Mouse (Mus musculus) cerebellum, postnatal 36 days (tissue): ENCODE measurements around the gene Hmga2.
A peak's percentile ranks its signal among the peaks of the same experiment; 100 is the strongest.
"Not testable (repeated sequence)": the region's sequence is repeated elsewhere in the genome, so short reads cannot be mapped to it uniquely, and the experiment has no call there.

Source experiments
- DNase-seq, 2 experiments: peaks; one replicate each; pipeline ENCODE4 v3.0.0; 2021 to 2022; ENCODE audit warnings: mixed read lengths in 2 of 2

The Hmga2 gene

GRCm38 (mm10) chr10:120390912-120391835 lies 85.1 kb downstream of the Hmga2 start:
- no peak for DNase-seq

GRCm38 (mm10) chr10:120389707-120390106 lies 86.6 kb downstream of the Hmga2 start:
- DNase-seq = no peak

GRCm38 (mm10) chr10:120388966-120389365 lies 87.3 kb downstream of the Hmga2 start:
- no peak for DNase-seq

- DNase-seq = no peak
These were observed 87.8 kb downstream of the Hmga2 start for GRCm38 (mm10) chr10:120388400-120388871.

GRCm38 (mm10) chr10:120387105-120387504 lies 89.2 kb downstream of the Hmga2 start:
- no peak for DNase-seq

GRCm38 (mm10) chr10:120384797-120385600 lies 91.3 kb downstream of the Hmga2 start:
- no peak for DNase-seq

- no peak for DNase-seq
These were observed 92.2 kb downstream of the Hmga2 start for GRCm38 (mm10) chr10:120384040-120384439.

- DNase-seq = no peak
These were observed 98.5 kb downstream of the Hmga2 start for GRCm38 (mm10) chr10:120377795-120378194.

GRCm38 (mm10) chr10:120377327-120377752 lies 98.9 kb downstream of the Hmga2 start:
- peak; percentile 48 to 50 for DNase-seq

GRCm38 (mm10) chr10:120375438-120375837 lies 100.8 kb downstream of the Hmga2 start:
- DNase-seq = no peak

- DNase-seq = no peak
These were observed 105.1 kb downstream of the Hmga2 start for GRCm38 (mm10) chr10:120371215-120371614.

- no peak for DNase-seq
These were observed 107.0 kb downstream of the Hmga2 start for GRCm38 (mm10) chr10:120369187-120369805.

GRCm38 (mm10) chr10:120366173-120366592 lies 110.1 kb downstream of the Hmga2 start:
- not testable (repeated sequence) for DNase-seq

GRCm38 (mm10) chr10:120365380-120366172 lies 110.7 kb downstream of the Hmga2 start:
- DNase-seq = no peak

- no peak for DNase-seq
These were observed 112.2 kb downstream of the Hmga2 start for GRCm38 (mm10) chr10:120363983-120364582.

GRCm38 (mm10) chr10:120363298-120363982 lies 112.8 kb downstream of the Hmga2 start:
- not testable (repeated sequence) for DNase-seq

- no peak for DNase-seq
These were observed 121.7 kb downstream of the Hmga2 start for GRCm38 (mm10) chr10:120354523-120355030.

GRCm38 (mm10) chr10:120345325-120345724 lies 130.9 kb downstream of the Hmga2 start:
- DNase-seq = no peak

- DNase-seq = no peak
These were observed 131.5 kb downstream of the Hmga2 start for GRCm38 (mm10) chr10:120344558-120345318.

GRCm38 (mm10) chr10:120339906-120340305 lies 136.4 kb downstream of the Hmga2 start:
- DNase-seq = not testable (repeated sequence)
